Mouse (Mus musculus) myocyte (in vitro differentiated cells): ENCODE measurements around the gene Abca2.

ENCODE experiments used
- CEBPB ChIP-seq: IDR thresholded peaks from 2 replicates; pipeline ENCODE4 v1.6.1; 2011; ENCODE audit warnings: mild to moderate bottlenecking, moderate library complexity; ENCODE audit not compliant: poor library complexity, insufficient read depth, severe bottlenecking
- MAX ChIP-seq: IDR thresholded peaks from one replicate; pipeline ENCODE4 v1.6.1; 2011; ENCODE audit warnings: low read depth, mild to moderate bottlenecking, control low read depth
- MYOD1 ChIP-seq, 3 experiments: IDR thresholded peaks; one replicate each; pipeline ENCODE4 v1.6.1; 2011; ENCODE audit warnings: control low read depth in 2 of 3, low read depth in 2 of 3, mild to moderate bottlenecking in 2 of 3, moderate library complexity in 1 of 3; ENCODE audit not compliant: insufficient read length in 2 of 3, control insufficient read depth in 1 of 3
- POLR2A ChIP-seq: IDR thresholded peaks from one replicate; pipeline ENCODE4 v1.6.1; 2011; ENCODE audit warnings: low read depth, mild to moderate bottlenecking, control low read depth, moderate library complexity; ENCODE audit not compliant: insufficient read length
- POLR2AphosphoS2 ChIP-seq: IDR thresholded peaks from one replicate; pipeline ENCODE4 v1.6.1; 2011; ENCODE audit warnings: low read depth, control low read depth; ENCODE audit not compliant: insufficient read length
- TCF12 ChIP-seq: IDR thresholded peaks from one replicate; pipeline ENCODE4 v1.6.1; 2011; ENCODE audit warnings: mild to moderate bottlenecking, control low read depth; ENCODE audit not compliant: poor library complexity, insufficient read depth, severe bottlenecking
- USF1 ChIP-seq: IDR thresholded peaks from one replicate; pipeline ENCODE4 v1.6.1; 2011; ENCODE audit warnings: low read depth, mild to moderate bottlenecking, control low read depth, moderate library complexity

DNA sequence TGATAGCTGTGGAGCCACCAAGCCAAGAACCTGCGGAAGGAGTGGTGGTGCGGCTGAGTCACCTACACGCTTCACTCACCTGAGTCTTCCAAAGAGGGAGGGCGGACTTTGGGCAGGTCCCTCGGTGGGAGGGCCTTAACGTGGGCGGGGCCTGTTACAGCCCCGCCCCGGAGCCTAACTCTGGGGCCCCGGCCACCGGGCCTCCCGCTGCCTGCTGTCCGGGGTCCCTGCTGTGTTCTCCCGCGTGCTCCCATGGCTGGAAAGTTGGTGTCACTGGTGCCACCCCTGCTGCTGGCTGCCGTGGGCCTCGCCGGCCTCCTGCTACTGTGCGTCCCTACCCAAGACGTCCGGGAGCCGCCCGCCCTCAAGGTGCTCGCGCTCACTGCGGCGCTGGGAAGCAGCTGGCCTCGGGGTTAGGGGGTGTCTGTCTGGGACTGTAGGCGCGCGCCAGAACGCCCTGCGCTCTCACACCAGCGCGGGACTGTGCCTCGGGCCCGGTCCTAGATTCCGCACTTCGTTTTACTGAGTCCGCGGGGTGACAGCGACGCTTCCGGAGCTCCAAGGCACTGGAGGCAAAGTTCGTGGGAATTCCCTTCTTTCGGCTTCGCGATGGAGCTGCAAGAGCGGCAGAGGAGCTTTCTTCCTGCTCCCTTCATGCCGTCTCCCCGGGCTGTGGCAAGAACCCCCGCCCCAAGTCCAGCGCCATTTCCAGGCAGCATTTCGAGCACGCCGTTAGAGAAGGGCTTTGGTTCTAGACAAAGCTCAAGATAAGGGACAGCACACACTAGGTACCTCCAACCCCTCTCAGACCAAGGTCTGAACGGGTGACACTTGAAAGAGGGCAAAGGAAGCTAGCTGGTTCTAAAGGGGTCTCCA is 32.5 kb upstream of the Abca2 start, which contains the start of gene Entpd2:
- TF ChIP-seq POLR2A (no peak), CEBPB (no peak), USF1 (no peak), MYOD1 (IDR thresholded peaks at IDR 0.05; ENCODE audit: control insufficient read depth in 1 of 3, insufficient read length in 2 of 3, low read depth in 2 of 3) (no peak), MAX (no peak), POLR2AphosphoS2 (no peak), TCF12 (no peak)
